Mouse (Mus musculus) heart, embryonic 12.5 days (tissue): ENCODE results near the gene Dbx2. TPM values are rescaled to one million over a fixed set of nuclear protein-coding genes. Genes with fewer than 3 reads are reported as not detected.

ENCODE experiments used
- ATAC-seq: fragments of 200-750 bp; cut with Nextera tagmentation; 2 replicates; pipeline ENCODE4 v1.8.0; 2017; ENCODE audit warnings: moderate TSS enrichment, moderate library complexity; ENCODE audit not compliant: insufficient number of reproducible peaks, low FRiP score
- H3K27ac ChIP-seq: fragments of 300-500 bp; sonication (generic); 2 replicates; pipeline ENCODE4 v1.5.1; 2016; ENCODE audit warnings: mild to moderate bottlenecking, moderate library complexity; ENCODE audit not compliant: poor library complexity, severe bottlenecking
- H3K27me3 ChIP-seq: fragments of 300-500 bp; sonication (generic); replicated peaks from 2 replicates; pipeline ENCODE4 v1.6.1; 2016; ENCODE audit warnings: mild to moderate bottlenecking, moderate library complexity
- H3K36me3 ChIP-seq: fragments of 300-500 bp; sonication (generic); 2 replicates; pipeline ENCODE4 v1.6.1; 2016; ENCODE audit warnings: mild to moderate bottlenecking, moderate library complexity
- H3K4me1 ChIP-seq: fragments of 300-500 bp; sonication (generic); replicated peaks from 2 replicates; pipeline ENCODE4 v1.6.1; 2016; ENCODE audit warnings: mild to moderate bottlenecking
- H3K4me2 ChIP-seq: fragments of 300-500 bp; sonication (generic); 2 replicates; pipeline ENCODE4 v1.6.1; 2016; ENCODE audit warnings: mild to moderate bottlenecking, moderate library complexity
- H3K4me3 ChIP-seq: fragments of 300-500 bp; sonication (generic); 2 replicates; pipeline ENCODE4 v1.5.1; 2016; ENCODE audit warnings: mild to moderate bottlenecking
- H3K9ac ChIP-seq: fragments of 300-500 bp; sonication (generic); 2 replicates; pipeline ENCODE4 v1.6.1; 2016; ENCODE audit warnings: mild to moderate bottlenecking, moderate library complexity
- H3K9me3 ChIP-seq: fragments of 300-500 bp; sonication (generic); replicated peaks from 2 replicates; pipeline ENCODE4 v1.6.1; 2016; ENCODE audit warnings: mild to moderate bottlenecking, moderate library complexity
- WGBS: fragments of 180-500 bp; shearing (Covaris S2); methylation state at CpG from one replicate; pipeline ENCODE4 v1.1.7; 2016; 5-methylcytosine and 5-hydroxymethylcytosine counted together
- polyA plus RNA-seq: library from polyadenylated mRNA; unstranded; fragments of >200 nt; fragmentation: Nextera tagmentation; extraction: Ambion mirVana; gene quantifications from 2 replicates; pipeline ENCODE4 v1.2.1, GENCODE M21; 2016

Gene Dbx2
- polyA plus RNA-seq, 1 experiment from 2014 or later, result not detected

DNA sequence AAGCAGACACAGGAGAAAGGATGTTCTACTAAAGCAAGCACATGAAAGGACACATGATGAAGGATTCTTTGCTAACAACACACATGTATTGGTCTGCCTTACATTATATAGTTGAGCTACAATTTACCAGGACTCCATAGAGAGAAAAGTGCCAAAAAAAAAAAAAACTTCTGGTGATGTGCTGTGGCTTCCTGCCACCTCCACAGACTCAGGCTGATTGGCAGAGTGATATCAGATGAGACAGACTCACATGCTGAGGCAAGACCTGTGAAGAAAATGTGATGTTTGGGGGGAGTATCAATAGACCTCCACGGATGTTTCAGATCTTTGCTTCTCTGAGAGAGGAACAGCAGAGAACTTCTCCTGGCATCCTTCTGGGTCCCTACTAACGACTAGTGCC lies 6.0 kb upstream of the Dbx2 start:
- WGBS, result 72% methylated on average over 2 of the region's 2 CpGs
- H3K4me3 ChIP-seq, result no peak overlapping the region
- H3K4me1 ChIP-seq, result no peaks in the 10 kb centered on the region
- no peaks in the 10 kb centered on the region for H3K9me3 ChIP-seq
- no peaks in the 10 kb centered on the region for H3K36me3 ChIP-seq
- no peak overlapping the region for H3K9ac ChIP-seq
- no peak for ATAC-seq
- no peak overlapping the region for H3K4me2 ChIP-seq
- no peak overlapping the region for H3K27ac ChIP-seq
- 0 out of 2 replicates have a peak, but pooled peaks cover 2% of the 10 kb centered on the region for H3K27me3 ChIP-seq

DNA sequence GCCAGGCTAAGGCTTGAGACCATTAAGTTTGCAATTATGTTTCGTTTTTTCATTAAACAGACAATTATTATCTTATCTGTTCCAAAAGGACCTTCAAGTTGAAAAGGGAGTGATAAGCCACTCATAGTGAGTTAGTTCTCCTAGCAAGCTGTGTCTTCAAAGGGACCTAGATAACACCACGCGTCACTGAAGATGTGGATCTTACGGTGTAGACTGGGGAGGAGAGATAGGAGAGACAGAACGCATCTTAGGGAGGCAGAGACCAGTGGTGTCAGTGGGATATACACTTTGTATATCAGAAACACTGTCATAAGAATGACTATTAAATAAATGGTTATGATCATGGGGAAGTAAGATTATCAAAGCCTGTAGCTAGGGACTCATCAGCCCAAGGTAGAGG lies 4.6 kb upstream of the Dbx2 start:
- peaks cover 13% of the 10 kb centered on the region for H3K27me3 ChIP-seq
- H3K4me3 ChIP-seq, result no peak overlapping the region
- 20% methylated on average over 5 of the region's 5 CpGs for WGBS
- no peak for ATAC-seq
- H3K4me2 ChIP-seq, result no peak overlapping the region
- H3K4me1 ChIP-seq, result no peaks in the 10 kb centered on the region
- no peaks in the 10 kb centered on the region for H3K36me3 ChIP-seq
- H3K27ac ChIP-seq, result no peak overlapping the region
- no peaks in the 10 kb centered on the region for H3K9me3 ChIP-seq
- H3K9ac ChIP-seq, result no peak overlapping the region

DNA sequence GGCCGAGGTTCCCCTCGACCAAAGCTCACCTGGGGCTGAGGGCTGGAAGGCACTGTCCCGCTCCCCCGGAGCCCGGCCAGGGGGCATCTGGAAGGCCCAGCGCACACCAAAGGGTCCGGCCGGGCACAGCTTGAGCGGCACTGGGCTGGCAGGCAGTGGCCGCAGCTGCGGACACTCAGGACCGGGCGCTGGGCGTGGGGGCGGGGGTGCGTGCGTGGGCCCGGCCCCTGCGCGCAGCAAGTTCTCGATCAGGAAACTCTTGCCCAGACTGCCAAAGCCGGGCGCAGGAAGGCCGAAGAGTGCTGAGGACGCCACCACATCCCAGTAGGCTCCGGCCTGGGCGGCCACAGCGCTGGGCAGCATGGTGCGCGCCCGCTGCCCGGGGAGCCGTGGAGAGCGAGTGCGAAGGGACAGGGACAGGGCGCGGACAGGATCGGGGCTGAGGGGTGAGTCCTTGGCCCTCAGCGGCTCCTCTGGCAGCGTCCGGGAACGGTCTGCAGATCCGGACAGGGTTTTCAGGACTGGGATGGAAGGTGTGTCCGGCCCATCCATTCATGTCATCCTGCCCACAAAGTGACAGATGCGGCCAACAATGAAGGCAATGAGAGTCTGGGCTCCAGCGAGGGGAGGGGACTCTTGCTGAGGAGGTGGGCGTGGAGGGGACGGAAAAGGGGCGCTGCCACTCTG lies 1.4 kb downstream of the Dbx2 start:
- H3K27ac ChIP-seq, result no peak overlapping the region
- H3K27me3 ChIP-seq, result peaks cover 63% of the 10 kb centered on the region
- H3K9ac ChIP-seq, result no peak overlapping the region; the same call in 1 of the 2 replicates
- no peaks in the 10 kb centered on the region for H3K9me3 ChIP-seq
- H3K36me3 ChIP-seq, result no peaks in the 10 kb centered on the region
- peak overlapping the region; percentile 45 for H3K4me3 ChIP-seq
- ATAC-seq, result peak; percentile 59
- 1% methylated on average over 49 of the region's 49 CpGs for WGBS
- peaks cover 11% of the 10 kb centered on the region for H3K4me1 ChIP-seq
- peak overlapping the region; percentile 76 for H3K4me2 ChIP-seq

DNA sequence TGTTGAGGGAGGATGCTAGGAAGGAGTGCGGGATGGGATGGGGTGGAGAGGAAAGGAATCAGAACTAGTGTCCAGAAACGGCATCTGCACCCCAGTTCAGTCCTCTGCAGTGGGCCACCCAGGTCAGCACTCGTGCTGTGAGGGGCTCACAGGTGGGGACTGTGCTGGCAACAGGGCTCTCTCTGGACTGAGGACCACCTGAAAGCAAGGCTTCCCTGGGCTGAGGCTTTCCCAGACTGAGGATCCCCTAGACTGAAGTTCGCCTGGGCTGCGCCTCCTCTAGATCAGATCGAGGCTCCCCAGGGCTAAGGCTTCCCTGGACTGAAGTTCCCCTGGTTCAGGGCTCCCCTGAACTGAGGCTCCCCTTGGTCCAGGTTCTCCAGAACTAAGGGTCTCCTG lies 1.9 kb downstream of the Dbx2 start:
- Histone ChIP-seq H3K36me3 (no peaks in the 10 kb centered on the region), H3K4me3 (peak overlapping the region; percentile 45), H3K27me3 (peaks cover 69% of the 10 kb centered on the region), H3K27ac (no peak overlapping the region), H3K9me3 (no peaks in the 10 kb centered on the region), H3K4me2 (peak overlapping the region; percentile 76), H3K4me1 (peaks cover 11% of the 10 kb centered on the region), H3K9ac (no peak overlapping the region)
- ATAC-seq, result peak; percentile 36; the same call in 1 of the 2 replicates
- WGBS, result 3% methylated on average over 6 of the region's 6 CpGs

DNA sequence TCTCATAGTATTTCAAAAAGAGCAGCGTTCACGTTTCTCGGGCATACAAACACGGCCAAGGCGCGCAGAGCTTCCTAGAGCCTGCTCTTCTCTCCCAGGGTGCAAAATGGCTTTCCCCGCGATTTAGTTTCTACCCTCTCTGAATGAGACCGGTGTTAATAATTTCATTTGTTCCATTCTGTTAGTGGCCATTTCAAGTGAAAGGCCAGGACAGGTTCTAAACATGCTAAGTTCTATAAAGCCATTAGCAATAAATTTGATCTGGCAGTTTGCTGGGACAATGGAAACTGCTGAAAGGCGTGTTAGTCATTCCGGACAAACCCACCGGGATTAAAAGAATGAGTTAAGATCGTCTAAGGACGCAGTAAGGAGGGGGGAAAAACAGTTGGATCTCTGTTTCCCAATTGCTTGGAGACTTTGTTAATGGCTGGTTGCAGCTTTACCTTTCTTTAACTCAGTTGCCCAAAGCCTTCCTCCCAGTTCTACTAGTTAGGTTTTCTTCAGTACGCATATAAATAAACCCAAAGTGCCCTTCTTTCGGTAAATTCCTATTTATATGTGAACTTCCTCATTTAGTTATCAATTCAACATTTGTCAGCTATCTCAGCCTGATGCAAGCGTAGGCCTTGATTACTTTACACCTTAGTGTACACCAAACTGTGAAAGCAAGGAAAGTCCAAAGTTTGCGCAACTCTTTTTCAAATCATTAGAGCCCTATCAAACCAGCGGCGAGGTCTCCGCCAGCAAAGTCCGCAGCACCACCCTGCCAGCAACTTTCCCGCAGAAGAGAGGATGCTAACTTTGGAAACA lies 2.7 kb downstream of the Dbx2 start:
- H3K4me2 ChIP-seq, result no peak overlapping the region
- H3K9me3 ChIP-seq, result no peaks in the 10 kb centered on the region
- no peak overlapping the region for H3K27ac ChIP-seq
- H3K4me3 ChIP-seq, result no peak overlapping the region
- no peak for ATAC-seq
- no peaks in the 10 kb centered on the region for H3K36me3 ChIP-seq
- H3K4me1 ChIP-seq, result peaks cover 11% of the 10 kb centered on the region
- peaks cover 71% of the 10 kb centered on the region for H3K27me3 ChIP-seq
- no peak overlapping the region for H3K9ac ChIP-seq
- WGBS, result 2% methylated on average over 23 of the region's 23 CpGs

DNA sequence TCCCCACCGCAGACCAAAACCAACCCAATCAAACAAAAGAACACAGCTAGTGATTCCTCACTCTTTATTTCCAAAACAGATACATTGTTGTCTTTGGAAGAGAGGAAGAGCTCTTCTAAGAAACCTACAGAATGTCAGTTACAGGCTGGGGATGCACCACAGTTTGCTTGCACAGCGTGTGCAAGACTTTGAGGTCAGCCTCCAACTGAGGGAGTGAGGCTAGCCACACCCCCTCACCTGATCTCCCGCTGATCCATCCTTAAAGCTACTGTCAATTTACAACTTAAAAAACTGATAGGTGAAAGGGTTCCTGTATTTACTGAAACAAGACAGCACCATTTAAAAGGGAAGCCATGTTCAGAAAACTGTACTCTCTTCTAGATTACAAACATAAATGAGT lies 3.9 kb downstream of the Dbx2 start:
- Histone ChIP-seq H3K4me3 (no peak overlapping the region), H3K27ac (no peak overlapping the region), H3K9me3 (no peaks in the 10 kb centered on the region), H3K27me3 (peaks cover 70% of the 10 kb centered on the region), H3K4me1 (peaks cover 11% of the 10 kb centered on the region), H3K36me3 (no peaks in the 10 kb centered on the region), H3K9ac (no peak overlapping the region), H3K4me2 (no peak overlapping the region)
- 0% methylated on average over 3 of the region's 3 CpGs for WGBS
- ATAC-seq, result no peak

DNA sequence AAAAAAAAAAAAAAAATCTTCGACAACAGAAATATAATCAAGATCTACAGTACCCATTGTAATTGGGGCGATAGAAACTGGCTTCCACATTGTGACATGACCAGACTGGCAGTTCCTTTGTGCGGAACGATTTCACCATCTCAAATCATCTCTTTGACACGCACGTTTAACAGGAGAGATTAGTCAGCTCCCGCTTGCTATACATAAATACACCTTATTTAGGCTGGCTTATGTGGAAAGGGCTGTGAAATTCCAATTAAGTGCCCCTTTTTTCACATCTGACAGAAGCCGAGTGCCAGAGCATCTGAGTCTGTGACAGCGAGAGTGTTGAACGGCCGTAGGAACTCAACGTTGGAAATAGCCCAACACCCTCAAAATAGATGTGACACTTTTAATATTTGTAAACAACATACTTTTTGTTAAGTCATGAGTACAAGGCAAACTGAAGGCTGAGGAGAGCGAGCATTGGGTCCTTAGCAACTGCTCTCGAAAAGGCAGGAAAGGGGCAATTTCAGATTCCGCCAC lies 12.2 kb downstream of the Dbx2 start:
- no peak for ATAC-seq

DNA sequence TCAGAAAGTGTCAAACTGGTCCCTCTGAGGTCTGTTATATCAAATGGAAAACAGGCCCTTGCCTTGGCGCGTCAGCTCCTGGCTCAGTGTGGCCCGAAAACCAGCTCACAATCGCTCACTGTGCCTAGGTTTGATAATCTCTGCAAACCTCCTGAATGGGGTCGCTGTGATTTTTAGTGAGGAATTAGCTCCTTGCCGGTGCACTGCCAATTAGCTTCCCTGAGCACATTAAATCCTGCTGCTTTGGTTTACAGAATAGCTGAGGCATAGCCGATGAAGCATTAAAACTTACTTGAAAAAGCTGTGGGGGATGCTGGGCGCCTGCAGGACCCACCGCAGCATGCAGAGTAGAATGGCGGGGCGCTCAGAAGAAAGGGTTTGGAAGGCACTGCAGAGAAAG lies 15.4 kb downstream of the Dbx2 start:
- Histone ChIP-seq H3K36me3 (no peaks in the 10 kb centered on the region), H3K4me2 (no peak overlapping the region), H3K9ac (no peak overlapping the region), H3K4me3 (no peak overlapping the region), H3K9me3 (no peaks in the 10 kb centered on the region), H3K27ac (no peak overlapping the region), H3K27me3 (peaks cover 14% of the 10 kb centered on the region; the same call in 1 of the 2 replicates), H3K4me1 (no peaks in the 10 kb centered on the region)
- ATAC-seq, result no peak
- 21% methylated on average over 11 of the region's 11 CpGs for WGBS

More for the DNA sequence above, 12.2 kb downstream of the Dbx2 start:
- H3K4me1 ChIP-seq, result no peaks in the 10 kb centered on the region
- no peak overlapping the region for H3K9ac ChIP-seq
- H3K36me3 ChIP-seq, result no peaks in the 10 kb centered on the region
- no peak overlapping the region for H3K27ac ChIP-seq
- no peak overlapping the region for H3K4me3 ChIP-seq
- peaks cover 14% of the 10 kb centered on the region; the same call in 1 of the 2 replicates for H3K27me3 ChIP-seq
- H3K9me3 ChIP-seq, result no peaks in the 10 kb centered on the region
- WGBS, result 84% methylated on average over 15 of the region's 15 CpGs
- H3K4me2 ChIP-seq, result no peak overlapping the region

DNA sequence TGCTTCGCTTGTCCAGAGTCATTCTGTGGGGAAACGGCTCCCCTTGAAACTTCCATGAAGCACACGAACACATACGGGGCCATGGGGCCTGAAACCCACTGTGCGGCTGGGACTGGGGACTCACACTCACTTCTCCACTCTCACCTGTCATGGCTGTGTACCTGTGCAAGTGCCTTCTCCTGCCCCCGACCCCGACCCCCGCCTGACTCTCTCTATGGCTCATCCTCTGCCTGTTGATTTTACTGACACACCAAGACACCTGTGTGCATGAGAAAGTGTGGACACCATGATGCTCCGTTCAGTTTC lies 16.0 kb downstream of the Dbx2 start:
- Histone ChIP-seq H3K4me2 (no peak overlapping the region), H3K4me3 (no peak overlapping the region), H3K4me1 (no peaks in the 10 kb centered on the region), H3K9ac (no peak overlapping the region), H3K27ac (no peak overlapping the region), H3K27me3 (peaks cover 14% of the 10 kb centered on the region; the same call in 1 of the 2 replicates), H3K36me3 (no peaks in the 10 kb centered on the region), H3K9me3 (no peaks in the 10 kb centered on the region)
- no peak for ATAC-seq
- 70% methylated on average over 9 of the region's 9 CpGs for WGBS

DNA sequence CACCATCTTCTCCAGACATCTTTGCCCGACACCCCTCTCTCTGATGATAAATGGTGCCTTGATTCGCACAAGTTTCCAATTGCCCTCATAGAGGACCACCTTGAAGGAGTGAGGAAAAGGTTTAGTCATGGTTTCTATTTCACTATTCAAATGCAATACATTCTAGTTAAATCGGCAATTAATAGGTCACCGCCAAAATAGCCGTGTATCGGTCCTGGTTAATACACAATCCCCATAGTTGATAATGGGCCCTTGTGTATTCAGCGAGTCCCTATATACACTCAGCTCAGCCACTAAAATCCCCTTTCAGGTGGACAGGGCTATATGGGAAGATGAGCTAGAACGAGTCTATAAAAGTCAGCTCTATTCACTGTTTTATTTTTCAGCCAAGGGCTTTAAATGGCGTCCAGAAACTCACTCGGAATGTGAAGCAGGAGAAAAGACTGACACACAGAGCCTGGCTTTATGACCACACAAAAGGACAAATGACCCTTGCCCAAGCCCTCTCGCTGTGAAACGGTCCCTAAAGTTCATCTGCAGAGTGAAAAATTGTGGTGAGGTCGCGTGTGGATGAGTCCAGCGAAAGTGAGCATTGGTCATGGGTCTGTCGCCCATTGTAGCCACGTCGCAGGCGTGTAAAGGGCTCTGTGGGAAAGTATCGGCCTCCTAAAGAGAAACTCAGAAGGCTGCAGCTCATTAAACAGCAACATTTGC lies 16.5 kb downstream of the Dbx2 start:
- Histone ChIP-seq H3K27ac (no peak overlapping the region), H3K9ac (no peak overlapping the region)

DNA sequence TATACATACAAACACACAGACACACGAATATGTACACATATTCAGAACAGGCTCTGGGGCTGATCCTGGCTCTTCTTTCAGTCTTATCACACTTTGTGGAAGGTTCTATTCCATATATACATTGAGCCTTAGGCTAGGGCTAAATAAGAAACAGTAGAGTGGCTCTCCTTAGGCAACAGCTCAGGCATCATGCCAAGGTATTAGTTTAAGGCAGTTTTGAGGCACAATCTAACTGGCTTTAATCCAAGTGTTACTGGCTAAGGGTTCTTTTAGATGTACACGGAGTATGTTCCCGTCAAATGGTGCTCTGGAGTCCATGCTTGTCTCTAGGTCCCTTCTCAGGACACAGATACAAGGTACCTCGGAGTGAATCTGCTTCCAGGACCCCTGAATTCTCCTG lies 31.4 kb downstream of the Dbx2 start:
- no peaks in the 10 kb centered on the region for H3K9me3 ChIP-seq
- no peak for ATAC-seq
- 74% methylated on average over 4 of the region's 4 CpGs for WGBS

More for the DNA sequence above, 16.5 kb downstream of the Dbx2 start:
- ATAC-seq, result no peak
- Histone ChIP-seq H3K36me3 (no peaks in the 10 kb centered on the region), H3K4me1 (no peaks in the 10 kb centered on the region), H3K9me3 (no peaks in the 10 kb centered on the region), H3K4me3 (no peak overlapping the region), H3K27me3 (peaks cover 14% of the 10 kb centered on the region; the same call in 1 of the 2 replicates), H3K4me2 (no peak overlapping the region)
- WGBS, result 88% methylated on average over 20 of the region's 20 CpGs

More for the DNA sequence above, 31.4 kb downstream of the Dbx2 start:
- no peaks in the 10 kb centered on the region for H3K27me3 ChIP-seq
- H3K36me3 ChIP-seq, result no peaks in the 10 kb centered on the region
- H3K4me2 ChIP-seq, result no peak overlapping the region
- no peak overlapping the region for H3K4me3 ChIP-seq
- H3K27ac ChIP-seq, result no peak overlapping the region
- H3K9ac ChIP-seq, result no peak overlapping the region
- H3K4me1 ChIP-seq, result no peaks in the 10 kb centered on the region
